Mouse (Mus musculus): ENCODE results near the gene Serpini1. TPM values are rescaled to one million over a fixed set of nuclear protein-coding genes. Genes with fewer than 3 reads are reported as not detected.

Serpini1 gene
- 10.8 and 12.5 TPM in 2 replicates for total RNA-seq (2017)

- peak; percentile 85 to 86 for ATAC-seq (replicated peaks in 1 of 2; ENCODE audit: insufficient read depth in 1 of 2, low FRiP score in 2 of 2, low TSS enrichment in 1 of 2, low read depth in 1 of 2, poor library complexity in 2 of 2, severe bottlenecking in 2 of 2)
Measured at GRCm38 (mm10) chr3:75557292-75557691, at the start of gene Serpini1. Serpini1 (plus strand) TSS chr3:75557547.

GRCm38 (mm10) chr3:75517631-75518250 lies 39.6 kb upstream of the Serpini1 start:
- ATAC-seq (replicated peaks in 1 of 2; ENCODE audit: insufficient read depth in 1 of 2, low FRiP score in 2 of 2, low TSS enrichment in 1 of 2, low read depth in 1 of 2, poor library complexity in 2 of 2, severe bottlenecking in 2 of 2) = peak; percentile 82 to 89; a peak in 3 of 4 replicates

GRCm38 (mm10) chr3:75521314-75521713 lies 36.0 kb upstream of the Serpini1 start:
- no peak for ATAC-seq (replicated peaks in 1 of 2; ENCODE audit: insufficient read depth in 1 of 2, low FRiP score in 2 of 2, low TSS enrichment in 1 of 2, low read depth in 1 of 2, poor library complexity in 2 of 2, severe bottlenecking in 2 of 2)

GRCm38 (mm10) chr3:75522527-75522926 lies 34.8 kb upstream of the Serpini1 start:
- no peak for ATAC-seq (replicated peaks in 1 of 2; ENCODE audit: insufficient read depth in 1 of 2, low FRiP score in 2 of 2, low TSS enrichment in 1 of 2, low read depth in 1 of 2, poor library complexity in 2 of 2, severe bottlenecking in 2 of 2)

GRCm38 (mm10) chr3:75531074-75531473 lies 26.3 kb upstream of the Serpini1 start:
- ATAC-seq (replicated peaks in 1 of 2; ENCODE audit: insufficient read depth in 1 of 2, low FRiP score in 2 of 2, low TSS enrichment in 1 of 2, low read depth in 1 of 2, poor library complexity in 2 of 2, severe bottlenecking in 2 of 2) = no peak

- no peak for ATAC-seq (replicated peaks in 1 of 2; ENCODE audit: insufficient read depth in 1 of 2, low FRiP score in 2 of 2, low TSS enrichment in 1 of 2, low read depth in 1 of 2, poor library complexity in 2 of 2, severe bottlenecking in 2 of 2)
Measured at GRCm38 (mm10) chr3:75534045-75534834, 23.1 kb upstream of the Serpini1 start.

GRCm38 (mm10) chr3:75541259-75541658 lies 16.1 kb upstream of the Serpini1 start:
- no peak for ATAC-seq (replicated peaks in 1 of 2; ENCODE audit: insufficient read depth in 1 of 2, low FRiP score in 2 of 2, low TSS enrichment in 1 of 2, low read depth in 1 of 2, poor library complexity in 2 of 2, severe bottlenecking in 2 of 2)

- no peak for ATAC-seq (replicated peaks in 1 of 2; ENCODE audit: insufficient read depth in 1 of 2, low FRiP score in 2 of 2, low TSS enrichment in 1 of 2, low read depth in 1 of 2, poor library complexity in 2 of 2, severe bottlenecking in 2 of 2)
Measured at GRCm38 (mm10) chr3:75542852-75543251, 14.5 kb upstream of the Serpini1 start.

GRCm38 (mm10) chr3:75544287-75544686 lies 13.1 kb upstream of the Serpini1 start:
- no peak for ATAC-seq (replicated peaks in 1 of 2; ENCODE audit: insufficient read depth in 1 of 2, low FRiP score in 2 of 2, low TSS enrichment in 1 of 2, low read depth in 1 of 2, poor library complexity in 2 of 2, severe bottlenecking in 2 of 2)

- ATAC-seq (replicated peaks in 1 of 2; ENCODE audit: insufficient read depth in 1 of 2, low FRiP score in 2 of 2, low TSS enrichment in 1 of 2, low read depth in 1 of 2, poor library complexity in 2 of 2, severe bottlenecking in 2 of 2) = no peak
Measured at GRCm38 (mm10) chr3:75551248-75551647, 6.1 kb upstream of the Serpini1 start.

- ATAC-seq (replicated peaks in 1 of 2; ENCODE audit: insufficient read depth in 1 of 2, low FRiP score in 2 of 2, low TSS enrichment in 1 of 2, low read depth in 1 of 2, poor library complexity in 2 of 2, severe bottlenecking in 2 of 2) = peak; percentile 13 to 26
Measured at GRCm38 (mm10) chr3:75556121-75556694, 1.1 kb upstream of the Serpini1 start.

- ATAC-seq (replicated peaks in 1 of 2; ENCODE audit: insufficient read depth in 1 of 2, low FRiP score in 2 of 2, low TSS enrichment in 1 of 2, low read depth in 1 of 2, poor library complexity in 2 of 2, severe bottlenecking in 2 of 2) = peak; percentile 89 to 90
Measured at GRCm38 (mm10) chr3:75556695-75557291, 554 bp upstream of the Serpini1 start, which contains the start of gene Pdcd10. Pdcd10 (minus strand) TSS chr3:75556856.

GRCm38 (mm10) chr3:75574074-75574473 lies 16.7 kb downstream of the Serpini1 start:
- ATAC-seq (replicated peaks in 1 of 2; ENCODE audit: insufficient read depth in 1 of 2, low FRiP score in 2 of 2, low TSS enrichment in 1 of 2, low read depth in 1 of 2, poor library complexity in 2 of 2, severe bottlenecking in 2 of 2) = peak in 1 of 2 experiments; percentile 56; a peak in 1 of 4 replicates

GRCm38 (mm10) chr3:75575582-75575981 lies 18.2 kb downstream of the Serpini1 start:
- no peak for ATAC-seq (replicated peaks in 1 of 2; ENCODE audit: insufficient read depth in 1 of 2, low FRiP score in 2 of 2, low TSS enrichment in 1 of 2, low read depth in 1 of 2, poor library complexity in 2 of 2, severe bottlenecking in 2 of 2)

GRCm38 (mm10) chr3:75579352-75579751 lies 22.0 kb downstream of the Serpini1 start:
- ATAC-seq (replicated peaks in 1 of 2; ENCODE audit: insufficient read depth in 1 of 2, low FRiP score in 2 of 2, low TSS enrichment in 1 of 2, low read depth in 1 of 2, poor library complexity in 2 of 2, severe bottlenecking in 2 of 2) = no peak; a peak in 1 of 4 replicates

- ATAC-seq (replicated peaks in 1 of 2; ENCODE audit: insufficient read depth in 1 of 2, low FRiP score in 2 of 2, low TSS enrichment in 1 of 2, low read depth in 1 of 2, poor library complexity in 2 of 2, severe bottlenecking in 2 of 2) = no peak
Measured at GRCm38 (mm10) chr3:75583293-75583692, 25.9 kb downstream of the Serpini1 start.

- ATAC-seq (replicated peaks in 1 of 2; ENCODE audit: insufficient read depth in 1 of 2, low FRiP score in 2 of 2, low TSS enrichment in 1 of 2, low read depth in 1 of 2, poor library complexity in 2 of 2, severe bottlenecking in 2 of 2) = no peak
Measured at GRCm38 (mm10) chr3:75584898-75585297, 27.6 kb downstream of the Serpini1 start.

GRCm38 (mm10) chr3:75611019-75611418 lies 53.7 kb downstream of the Serpini1 start:
- ATAC-seq (replicated peaks in 1 of 2; ENCODE audit: insufficient read depth in 1 of 2, low FRiP score in 2 of 2, low TSS enrichment in 1 of 2, low read depth in 1 of 2, poor library complexity in 2 of 2, severe bottlenecking in 2 of 2) = no peak

Measured in hematopoietic stem cell, adult 5-6 weeks (primary cell).